Mouse (Mus musculus): ENCODE measurements around the gene Mctp2. TPM values are rescaled to one million over a fixed set of nuclear protein-coding genes. Genes with fewer than 3 reads are reported as not detected.

Mctp2 gene
- 3.7 and 4.1 TPM in 2 replicates for polyA plus RNA-seq (2012; rRNA removed)

- peak within 1 kb of the TSS; percentile 65 for H3K4me3 ChIP-seq (ENCODE audit: control insufficient read depth, insufficient read depth, low read length)
- peak within 1 kb of the TSS; percentile 63 for H3K27ac ChIP-seq (ENCODE audit: control insufficient read depth, insufficient read depth, low read length)
- H3K27me3 ChIP-seq (ENCODE audit: control insufficient read depth, insufficient read depth, low read length), result no peaks in the 10 kb centered on the region
- H3K36me3 ChIP-seq (ENCODE audit: control insufficient read depth, insufficient read depth, low read length), result no peaks in the 10 kb centered on the region
- 2% methylated on average over 28 of the region's 28 CpGs for WGBS
- H3K4me1 ChIP-seq (replicated peaks; ENCODE audit: control insufficient read depth, insufficient read depth, low read length), result peaks cover 7% of the 10 kb centered on the region
- 0 out of 2 replicates have a peak, but pooled peaks have one; percentile 22 for TF ChIP-seq POLR2A (IDR thresholded peaks at IDR 0.05; ENCODE audit: control insufficient read depth, extremely low read depth, insufficient read depth, low read length, poor library complexity)
- TF ChIP-seq CTCF (IDR thresholded peaks at IDR 0.05; ENCODE audit: borderline replicate concordance, control insufficient read depth, extremely low read depth, insufficient read depth, low read length, poor library complexity), result 0 out of 2 replicates have a peak, but pooled peaks have one; percentile 25
- DNase-seq, result peak; percentile 82
These were observed at the start of gene Mctp2 for GRCm38 (mm10) chr7:72306382-72306841. Gene Mctp2 (minus strand): TSS chr7:72306608.

- H3K27me3 ChIP-seq (ENCODE audit: control insufficient read depth, insufficient read depth, low read length), result no peaks in the 10 kb centered on the region
- H3K4me1 ChIP-seq (replicated peaks; ENCODE audit: control insufficient read depth, insufficient read depth, low read length), result no peaks in the 10 kb centered on the region
- no peak overlapping the region for H3K4me3 ChIP-seq (ENCODE audit: control insufficient read depth, insufficient read depth, low read length)
- H3K27ac ChIP-seq (ENCODE audit: control insufficient read depth, insufficient read depth, low read length), result no peak overlapping the region
- no peak for TF ChIP-seq CTCF (IDR thresholded peaks at IDR 0.05; ENCODE audit: borderline replicate concordance, control insufficient read depth, extremely low read depth, insufficient read depth, low read length, poor library complexity)
- no peaks in the 10 kb centered on the region for H3K36me3 ChIP-seq (ENCODE audit: control insufficient read depth, insufficient read depth, low read length)
- DNase-seq, result no peak
These were observed 39.5 kb upstream of the Mctp2 start for GRCm38 (mm10) chr7:72345901-72346300.

GRCm38 (mm10) chr7:72343751-72344150, 37.3 kb upstream of the Mctp2 start:
- H3K4me1 ChIP-seq (replicated peaks; ENCODE audit: control insufficient read depth, insufficient read depth, low read length), result no peaks in the 10 kb centered on the region
- no peak for TF ChIP-seq CTCF (IDR thresholded peaks at IDR 0.05; ENCODE audit: borderline replicate concordance, control insufficient read depth, extremely low read depth, insufficient read depth, low read length, poor library complexity)
- no peak for TF ChIP-seq POLR2A (IDR thresholded peaks at IDR 0.05; ENCODE audit: control insufficient read depth, extremely low read depth, insufficient read depth, low read length, poor library complexity)
- H3K36me3 ChIP-seq (ENCODE audit: control insufficient read depth, insufficient read depth, low read length), result no peaks in the 10 kb centered on the region
- DNase-seq, result peak; percentile 7
- no peak overlapping the region for H3K4me3 ChIP-seq (ENCODE audit: control insufficient read depth, insufficient read depth, low read length)
- H3K27me3 ChIP-seq (ENCODE audit: control insufficient read depth, insufficient read depth, low read length), result no peaks in the 10 kb centered on the region
- no peak overlapping the region for H3K27ac ChIP-seq (ENCODE audit: control insufficient read depth, insufficient read depth, low read length)
- WGBS, result 89% methylated on average over 2 of the region's 2 CpGs

GRCm38 (mm10) chr7:72342822-72343221, 36.4 kb upstream of the Mctp2 start:
- H3K36me3 ChIP-seq (ENCODE audit: control insufficient read depth, insufficient read depth, low read length), result no peaks in the 10 kb centered on the region
- no peaks in the 10 kb centered on the region for H3K4me1 ChIP-seq (replicated peaks; ENCODE audit: control insufficient read depth, insufficient read depth, low read length)
- no peak for TF ChIP-seq CTCF (IDR thresholded peaks at IDR 0.05; ENCODE audit: borderline replicate concordance, control insufficient read depth, extremely low read depth, insufficient read depth, low read length, poor library complexity)
- no peak for TF ChIP-seq POLR2A (IDR thresholded peaks at IDR 0.05; ENCODE audit: control insufficient read depth, extremely low read depth, insufficient read depth, low read length, poor library complexity)
- no peak overlapping the region for H3K27ac ChIP-seq (ENCODE audit: control insufficient read depth, insufficient read depth, low read length)
- H3K27me3 ChIP-seq (ENCODE audit: control insufficient read depth, insufficient read depth, low read length), result no peaks in the 10 kb centered on the region
- peak; percentile 32 for DNase-seq
- H3K4me3 ChIP-seq (ENCODE audit: control insufficient read depth, insufficient read depth, low read length), result no peak overlapping the region
- WGBS, result 67% methylated on average over 2 of the region's 2 CpGs

GRCm38 (mm10) chr7:72325961-72326360, 19.6 kb upstream of the Mctp2 start:
- no peak overlapping the region for H3K27ac ChIP-seq (ENCODE audit: control insufficient read depth, insufficient read depth, low read length)
- no peak overlapping the region for H3K4me3 ChIP-seq (ENCODE audit: control insufficient read depth, insufficient read depth, low read length)
- H3K4me1 ChIP-seq (replicated peaks; ENCODE audit: control insufficient read depth, insufficient read depth, low read length), result no peaks in the 10 kb centered on the region
- TF ChIP-seq CTCF (IDR thresholded peaks at IDR 0.05; ENCODE audit: borderline replicate concordance, control insufficient read depth, extremely low read depth, insufficient read depth, low read length, poor library complexity) (no peak), POLR2A (IDR thresholded peaks at IDR 0.05; ENCODE audit: control insufficient read depth, extremely low read depth, insufficient read depth, low read length, poor library complexity) (no peak)
- WGBS, result 48% methylated on average over 5 of the region's 5 CpGs
- no peaks in the 10 kb centered on the region for H3K27me3 ChIP-seq (ENCODE audit: control insufficient read depth, insufficient read depth, low read length)
- H3K36me3 ChIP-seq (ENCODE audit: control insufficient read depth, insufficient read depth, low read length), result no peaks in the 10 kb centered on the region
- no peak for DNase-seq

GRCm38 (mm10) chr7:72320906-72321305, 14.5 kb upstream of the Mctp2 start:
- H3K27ac ChIP-seq (ENCODE audit: control insufficient read depth, insufficient read depth, low read length), result no peak overlapping the region
- WGBS, result 85% methylated on average over 4 of the region's 4 CpGs

GRCm38 (mm10) chr7:72320441-72320840, 14.0 kb upstream of the Mctp2 start:
- no peaks in the 10 kb centered on the region for H3K27me3 ChIP-seq (ENCODE audit: control insufficient read depth, insufficient read depth, low read length)
- 95% methylated on average over 4 of the region's 4 CpGs for WGBS
- H3K36me3 ChIP-seq (ENCODE audit: control insufficient read depth, insufficient read depth, low read length), result no peaks in the 10 kb centered on the region
- H3K27ac ChIP-seq (ENCODE audit: control insufficient read depth, insufficient read depth, low read length), result no peak overlapping the region
- no peaks in the 10 kb centered on the region for H3K4me1 ChIP-seq (replicated peaks; ENCODE audit: control insufficient read depth, insufficient read depth, low read length)
- no peak for DNase-seq
- TF ChIP-seq CTCF (IDR thresholded peaks at IDR 0.05; ENCODE audit: borderline replicate concordance, control insufficient read depth, extremely low read depth, insufficient read depth, low read length, poor library complexity) (no peak), POLR2A (IDR thresholded peaks at IDR 0.05; ENCODE audit: control insufficient read depth, extremely low read depth, insufficient read depth, low read length, poor library complexity) (no peak)
- H3K4me3 ChIP-seq (ENCODE audit: control insufficient read depth, insufficient read depth, low read length), result no peak overlapping the region

More at GRCm38 (mm10) chr7:72320906-72321305, 14.5 kb upstream of the Mctp2 start:
- H3K27me3 ChIP-seq (ENCODE audit: control insufficient read depth, insufficient read depth, low read length), result no peaks in the 10 kb centered on the region
- no peak for TF ChIP-seq CTCF (IDR thresholded peaks at IDR 0.05; ENCODE audit: borderline replicate concordance, control insufficient read depth, extremely low read depth, insufficient read depth, low read length, poor library complexity)
- no peak for TF ChIP-seq POLR2A (IDR thresholded peaks at IDR 0.05; ENCODE audit: control insufficient read depth, extremely low read depth, insufficient read depth, low read length, poor library complexity)
- no peaks in the 10 kb centered on the region for H3K4me1 ChIP-seq (replicated peaks; ENCODE audit: control insufficient read depth, insufficient read depth, low read length)
- no peaks in the 10 kb centered on the region for H3K36me3 ChIP-seq (ENCODE audit: control insufficient read depth, insufficient read depth, low read length)
- no peak for DNase-seq
- H3K4me3 ChIP-seq (ENCODE audit: control insufficient read depth, insufficient read depth, low read length), result no peak overlapping the region
